Mouse (Mus musculus) C2C12 (cell line): ENCODE measurements around the gene Clasp1. TPM values are rescaled to one million over a fixed set of nuclear protein-coding genes. Genes with fewer than 3 reads are reported as not detected.

Experiments used
- H3K27me3 ChIP-seq: one replicate; pipeline ENCODE4 v1.6.1; 2011; ENCODE audit not compliant: control insufficient read depth, insufficient read depth, insufficient read length
- H3K36me3 ChIP-seq: one replicate; pipeline ENCODE4 v1.6.1; 2011; ENCODE audit not compliant: control insufficient read depth, insufficient read depth
- H3K4me3 ChIP-seq: one replicate; pipeline ENCODE4 v1.5.1; 2011; ENCODE audit warnings: mild to moderate bottlenecking, control low read depth; ENCODE audit not compliant: poor library complexity, insufficient read depth, severe bottlenecking
- H3K79me2 ChIP-seq: one replicate; pipeline ENCODE4 v1.6.1; 2011; ENCODE audit not compliant: control insufficient read depth, insufficient read depth
- H3K79me3 ChIP-seq: one replicate; pipeline ENCODE4 v1.6.1; 2011; ENCODE audit warnings: low read depth, control low read depth
- H3ac ChIP-seq: one replicate; pipeline ENCODE3; 2011; ENCODE audit warnings: low read depth; ENCODE audit not compliant: control insufficient read depth, insufficient read length
- CEBPB ChIP-seq: IDR thresholded peaks from one replicate; pipeline ENCODE4 v1.6.1; 2011; ENCODE audit warnings: low read depth, mild to moderate bottlenecking, control low read depth, moderate library complexity
- CTCF ChIP-seq: IDR thresholded peaks from one replicate; pipeline ENCODE4 v1.5.1; 2011; ENCODE audit not compliant: control insufficient read depth, insufficient read depth, insufficient read length
- FOSL1 ChIP-seq: IDR thresholded peaks from one replicate; pipeline ENCODE4 v1.8.0; 2011; ENCODE audit warnings: mild to moderate bottlenecking, low read length; ENCODE audit not compliant: poor library complexity, insufficient read depth, severe bottlenecking
- MAX ChIP-seq: IDR thresholded peaks from one replicate; pipeline ENCODE4 v1.6.1; 2011; ENCODE audit warnings: mild to moderate bottlenecking, control low read depth
- MYOD1 ChIP-seq: IDR thresholded peaks from one replicate; pipeline ENCODE4 v1.6.1; 2011; ENCODE audit warnings: low read depth; ENCODE audit not compliant: control insufficient read depth, insufficient read length
- MYOG ChIP-seq: IDR thresholded peaks from one replicate; pipeline ENCODE4 v1.6.1; 2011; ENCODE audit not compliant: control insufficient read depth, insufficient read length; ENCODE audit errors: extremely low read depth
- USF1 ChIP-seq: IDR thresholded peaks from one replicate; pipeline ENCODE4 v1.6.1; 2011; ENCODE audit warnings: low read depth, mild to moderate bottlenecking, control low read depth, moderate library complexity
- polyA plus RNA-seq: library from polyadenylated mRNA; unstranded; fragments of >200 nt; fragmentation: generic; extraction: Trizol; gene quantifications from one replicate; pipeline ENCODE4 v1.2.1, GENCODE M21; 2012; ENCODE audit warnings: missing spikeins

Clasp1 gene
- polyA plus RNA-seq, 1 experiment = 19.4 TPM

- peaks cover 43% of the 10 kb centered on the region for H3K79me3 ChIP-seq
- TF ChIP-seq CEBPB (no peak), MAX (no peak), CTCF (no peak), FOSL1 (no peak), MYOG (no peak), MYOD1 (no peak), USF1 (no peak)
Observed at GRCm38 (mm10) chr1:118457256-118457882, 68.5 kb downstream of the Clasp1 start.

GRCm38 (mm10) chr1:118457883-118458259, 69.0 kb downstream of the Clasp1 start:
- peaks cover 9% of the 10 kb centered on the region for H3K36me3 ChIP-seq
- TF ChIP-seq USF1 (no peak), MAX (no peak), CTCF (no peak), FOSL1 (no peak), MYOG (no peak), CEBPB (no peak), MYOD1 (no peak)
- H3K4me3 ChIP-seq = no peak overlapping the region
- H3K79me3 ChIP-seq = peaks cover 39% of the 10 kb centered on the region
- H3ac ChIP-seq = no peak overlapping the region
- H3K27me3 ChIP-seq = no peaks in the 10 kb centered on the region
- H3K79me2 ChIP-seq = peaks cover 71% of the 10 kb centered on the region

More at GRCm38 (mm10) chr1:118457256-118457882, 68.5 kb downstream of the Clasp1 start:
- no peaks in the 10 kb centered on the region for H3K27me3 ChIP-seq
- no peak overlapping the region for H3ac ChIP-seq
- H3K36me3 ChIP-seq = peaks cover 9% of the 10 kb centered on the region
- no peak overlapping the region for H3K4me3 ChIP-seq
- peaks cover 76% of the 10 kb centered on the region for H3K79me2 ChIP-seq

GRCm38 (mm10) chr1:118458279-118458678, 69.4 kb downstream of the Clasp1 start:
- peaks cover 9% of the 10 kb centered on the region for H3K36me3 ChIP-seq
- no peaks in the 10 kb centered on the region for H3K27me3 ChIP-seq
- H3K79me2 ChIP-seq = peaks cover 67% of the 10 kb centered on the region
- H3K4me3 ChIP-seq = no peak overlapping the region
- H3K79me3 ChIP-seq = peaks cover 37% of the 10 kb centered on the region
- no peak overlapping the region for H3ac ChIP-seq
- TF ChIP-seq CEBPB = no peak
- no peak for TF ChIP-seq CTCF
- TF ChIP-seq USF1 = no peak
- no peak for TF ChIP-seq FOSL1
- no peak for TF ChIP-seq MYOD1
- TF ChIP-seq MYOG = no peak
- TF ChIP-seq MAX = no peak

DNA sequence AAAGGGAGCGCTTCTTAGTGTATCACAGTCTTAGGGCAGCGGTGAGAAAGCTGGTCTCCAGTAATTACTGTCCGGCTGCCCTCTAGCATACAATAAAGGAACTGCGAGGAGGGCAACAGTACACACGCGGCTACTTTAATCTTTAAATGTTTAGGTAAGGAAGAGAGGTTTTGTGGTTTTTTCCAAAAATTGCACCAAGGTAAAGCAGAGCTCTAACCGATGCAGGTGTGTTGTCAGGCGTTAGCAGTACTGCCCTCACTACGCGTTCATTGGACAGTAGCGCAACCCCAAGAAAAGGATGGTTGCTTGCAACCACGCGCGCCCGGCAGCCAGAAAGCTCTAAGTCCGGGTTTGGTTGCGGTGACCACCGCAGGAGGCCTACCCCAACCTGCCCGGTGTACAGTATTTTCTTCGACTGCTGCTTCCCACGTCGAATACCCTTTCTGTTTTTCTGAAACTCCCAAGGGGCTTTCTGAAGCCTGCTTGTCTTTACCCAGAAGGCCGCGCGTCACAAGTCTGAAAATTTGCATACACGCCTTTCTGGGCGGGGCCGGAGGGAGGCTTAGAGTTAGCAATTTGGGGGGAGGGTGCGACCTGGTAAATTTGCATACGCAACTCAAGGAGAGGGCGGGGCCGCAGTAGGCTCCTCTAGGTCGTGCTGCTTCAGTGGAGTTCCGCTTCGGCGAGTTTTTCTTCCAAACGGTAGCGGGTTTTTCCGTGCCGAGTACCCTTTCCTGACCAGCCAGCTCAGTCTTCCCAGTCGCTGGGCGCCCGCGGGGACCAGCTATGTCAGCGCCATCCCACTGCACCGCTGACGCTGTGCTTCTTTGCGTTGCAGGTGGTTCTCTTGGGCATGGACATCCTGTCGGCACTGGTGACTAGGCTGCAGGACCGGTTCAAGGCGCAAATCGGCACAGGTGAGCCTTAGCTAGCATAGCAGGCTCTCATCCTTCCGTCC, 70.4 kb downstream of the Clasp1 start:
- H3K27me3 ChIP-seq = no peaks in the 10 kb centered on the region
- peaks cover 35% of the 10 kb centered on the region for H3K79me3 ChIP-seq
- peaks cover 59% of the 10 kb centered on the region for H3K79me2 ChIP-seq
- H3K4me3 ChIP-seq = no peak overlapping the region
- H3K36me3 ChIP-seq = peaks cover 17% of the 10 kb centered on the region
- H3ac ChIP-seq = no peak overlapping the region
- no peak for TF ChIP-seq MAX
- TF ChIP-seq FOSL1 = no peak
- TF ChIP-seq MYOG = no peak
- no peak for TF ChIP-seq CEBPB
- no peak for TF ChIP-seq MYOD1
- no peak for TF ChIP-seq USF1
- no peak for TF ChIP-seq CTCF

GRCm38 (mm10) chr1:118460716-118461115, 71.9 kb downstream of the Clasp1 start:
- Histone ChIP-seq H3K79me3 (peaks cover 25% of the 10 kb centered on the region), H3K36me3 (peaks cover 26% of the 10 kb centered on the region), H3K4me3 (no peak overlapping the region), H3ac (no peak overlapping the region), H3K27me3 (no peaks in the 10 kb centered on the region), H3K79me2 (peaks cover 44% of the 10 kb centered on the region)
- TF ChIP-seq MYOD1 (no peak), CEBPB (no peak), FOSL1 (no peak), MAX (no peak), CTCF (no peak), MYOG (no peak), USF1 (no peak)
